Mouse (Mus musculus): ENCODE measurements around the gene 1500011B03Rik.

DNA sequence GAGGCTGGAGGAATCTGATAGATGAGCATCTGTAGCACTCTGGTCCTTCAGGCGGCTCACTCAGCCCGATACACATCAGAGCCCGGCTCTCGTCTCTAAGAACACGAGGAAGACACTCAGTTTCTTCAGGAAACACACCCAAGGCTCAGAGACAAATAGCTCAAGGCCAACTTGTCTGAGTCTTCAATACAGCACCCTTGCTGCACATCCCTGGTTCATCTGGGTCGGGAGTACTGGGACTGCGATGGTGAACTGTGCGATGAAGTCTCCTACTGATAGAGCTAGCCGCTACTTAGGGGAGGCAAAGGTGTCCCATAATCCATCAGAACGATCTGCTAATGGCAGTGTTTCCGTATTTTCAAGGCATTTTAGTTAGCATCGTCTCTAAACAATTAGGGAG, 35.3 kb upstream of the 1500011B03Rik start, which contains the start of gene Gm9936:
- no peak for TF ChIP-seq EP300 (IDR thresholded peaks at IDR 0.05; ENCODE audit: insufficient read depth, low read depth, low read length)
- no peak for TF ChIP-seq CTCF (IDR thresholded peaks at IDR 0.05; ENCODE audit: low read depth, low read length)

Measured in ES-Bruce4 (cell line).